Mouse (Mus musculus) adrenal gland, postnatal 25 days (tissue): ENCODE results near the gene Optn. TPM values are rescaled to one million over a fixed set of nuclear protein-coding genes. Genes with fewer than 3 reads are reported as not detected.

Experiments used
- DNase-seq: peaks from one replicate; pipeline ENCODE4 v3.0.0; 2021; ENCODE audit warnings: mixed read lengths
- total RNA-seq: library from RNA; stranded (reverse); gene quantifications from 2 replicates; pipeline ENCODE4 v1.2.3, GENCODE M21; 2021

Gene Optn
- total RNA-seq, 1 experiment from 2014 or later = 52.5 TPM

DNA sequence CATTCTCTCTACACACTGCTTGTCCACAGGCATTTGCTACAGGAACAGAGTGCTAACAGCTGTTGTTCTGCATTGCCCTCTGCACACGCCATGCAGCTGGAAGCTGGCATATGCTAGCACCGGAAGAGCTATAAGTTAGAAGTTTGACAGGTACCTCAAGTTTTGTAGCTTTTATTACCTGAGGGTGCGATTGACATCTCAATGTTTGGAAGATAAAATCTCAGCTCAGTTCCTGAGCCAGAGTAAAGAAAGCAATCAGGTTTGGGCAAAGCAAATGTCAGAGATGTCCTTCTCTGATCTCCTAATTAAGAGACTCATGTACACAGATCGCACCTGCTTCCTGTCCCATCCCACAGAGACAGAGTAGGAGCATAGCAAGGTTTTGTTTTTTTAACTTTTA lies 77.1 kb downstream of the Optn start:
- DNase-seq = no peak

DNA sequence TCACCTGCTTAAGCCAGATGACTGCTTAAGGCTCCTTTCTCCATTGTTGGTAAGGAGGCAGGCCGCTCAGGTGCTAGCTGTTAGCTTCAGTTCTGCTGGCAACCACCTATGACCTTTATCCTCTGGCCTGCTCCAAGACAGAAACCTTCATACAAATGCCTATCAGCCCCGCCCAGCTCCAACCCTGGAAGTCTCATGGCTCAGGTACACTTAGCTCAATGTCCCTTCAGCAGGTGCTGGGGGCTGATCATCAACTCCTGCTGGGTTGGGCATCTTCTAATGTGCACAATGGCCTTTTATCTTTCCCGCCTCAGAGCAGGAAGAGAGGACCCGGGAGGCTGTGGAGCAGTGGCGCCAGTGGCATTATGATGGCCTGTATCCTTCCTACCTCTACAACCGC lies 78.9 kb downstream of the Optn start:
- no peak for DNase-seq

DNA sequence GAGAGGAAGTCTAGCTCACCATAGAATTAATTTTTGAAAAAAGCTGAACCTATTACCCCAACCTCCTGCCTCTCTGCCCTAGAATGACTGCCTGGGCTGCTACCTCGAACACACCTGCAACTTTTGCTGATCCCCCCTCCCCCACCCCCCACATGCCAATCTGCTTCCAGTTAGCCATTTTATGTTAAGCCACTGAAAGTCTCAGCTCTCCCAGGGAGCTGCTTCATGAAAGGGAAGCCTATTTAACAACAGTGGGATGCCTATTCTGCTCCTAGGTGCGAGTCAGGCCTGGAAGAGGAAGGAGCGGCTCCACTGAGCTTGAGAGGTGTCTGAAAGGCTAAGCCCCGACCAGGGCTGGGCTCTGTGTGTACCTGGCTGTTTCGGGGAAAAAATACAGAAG lies 79.9 kb downstream of the Optn start:
- DNase-seq = no peak

DNA sequence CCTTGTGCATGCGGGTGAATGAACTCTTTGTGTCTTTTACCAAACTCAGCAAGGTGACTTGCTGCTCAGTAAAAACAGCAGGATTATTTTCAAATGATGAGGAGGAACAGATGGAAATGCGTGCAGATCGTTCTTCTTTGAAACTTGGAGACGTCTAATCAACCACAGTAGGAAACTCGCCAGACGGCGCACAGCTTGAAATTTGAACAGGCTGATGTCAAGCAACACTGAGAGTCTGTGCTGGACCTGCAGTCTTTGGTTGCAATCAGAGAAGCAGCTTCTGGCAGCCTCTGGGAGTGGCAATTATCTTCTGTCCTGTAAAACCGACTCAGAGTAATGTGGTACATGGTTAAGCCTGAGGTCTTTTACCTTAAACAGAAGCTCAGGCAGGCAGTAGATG lies 85.8 kb downstream of the Optn start:
- DNase-seq = no peak

DNA sequence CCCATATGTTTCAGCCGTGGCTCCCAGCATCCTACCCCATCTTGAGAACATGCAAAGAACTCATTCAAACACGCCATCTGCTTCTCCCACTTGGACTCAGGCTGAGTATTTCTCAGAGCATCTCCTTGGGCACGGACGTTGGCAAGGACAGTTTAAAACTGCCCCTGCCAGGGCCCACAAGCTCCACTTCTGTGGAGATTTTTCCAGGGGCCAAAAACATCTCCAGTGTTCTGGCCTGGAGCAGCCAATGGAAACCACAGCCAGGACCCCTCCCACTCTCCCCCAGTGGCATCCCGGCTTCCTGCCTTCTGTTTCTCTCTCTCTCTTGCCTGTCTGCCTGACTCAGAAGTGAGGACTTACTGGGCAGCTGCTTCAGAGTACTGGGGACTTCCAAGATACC lies 88.0 kb downstream of the Optn start, which contains the start of gene Ucma:
TSS of gene Ucma (plus strand) at position 316 of the 400 bp plus-strand sequence.
- no peak for DNase-seq

Other genes starting within 250 kb of the Optn start
- gene Sephs1, start 182.5 kb downstream of the Optn start, total RNA-seq = 64.0 and 71.0 TPM in 2 replicates
- gene Phyh, start 145.0 kb downstream of the Optn start, total RNA-seq = 288 and 305 TPM in 2 replicates
- gene Ucma, start 87.9 kb downstream of the Optn start, total RNA-seq = not detected in 2 replicates
- gene Mcm10, start 51.3 kb downstream of the Optn start, total RNA-seq = 5.6 and 6.2 TPM in 2 replicates
- gene Ccdc3, start 73.7 kb upstream of the Optn start, total RNA-seq = 4.9 and 5.0 TPM in 2 replicates